Mouse (Mus musculus) spleen, adult 2 months (tissue): ENCODE data around the gene Als2.

Source experiments
- CTCF ChIP-seq: fragments of 200-500 bp; IDR thresholded peaks from 2 replicates; pipeline ENCODE4 v1.5.1; 2011; ENCODE audit warnings: mild to moderate bottlenecking, inconsistent platforms; ENCODE audit not compliant: insufficient read depth, insufficient read length, insufficient replicate concordance; ENCODE audit errors: extremely low read depth
- POLR2A ChIP-seq: fragments of 200-500 bp; IDR thresholded peaks from 2 replicates; pipeline ENCODE4 v1.6.1; 2011; ENCODE audit warnings: low read depth, low read length, inconsistent platforms

DNA sequence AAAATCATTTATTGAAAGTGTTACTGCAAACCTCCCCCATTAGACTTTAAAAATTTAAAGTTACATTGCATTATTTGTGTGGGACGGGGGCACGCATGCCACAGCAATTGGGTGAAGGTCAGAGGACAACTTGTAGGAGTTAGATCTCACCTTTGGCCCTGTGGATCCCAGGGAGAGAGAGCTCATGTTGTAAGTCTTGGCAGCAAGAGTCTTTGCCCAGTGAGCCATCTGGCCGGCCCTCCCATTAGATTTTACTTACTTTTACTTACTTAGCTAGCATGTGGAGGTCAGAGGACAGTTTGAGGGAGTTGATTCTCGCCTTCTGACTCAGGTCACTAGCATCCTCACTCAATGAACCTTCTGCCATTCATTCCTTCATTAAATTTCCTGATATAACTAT, 79.2 kb downstream of the Als2 start:
- TF ChIP-seq CTCF (no peak), POLR2A (no peak)
